Mouse (Mus musculus) retina, adult 2 months (tissue): ENCODE data around the gene Nab1.
"Not testable (repeated sequence)": the region's sequence is repeated elsewhere in the genome, so short reads cannot be mapped to it uniquely, and the experiment has no call there.

Source experiments
- DNase-seq: peaks from one replicate; pipeline ENCODE4 v3.0.0-alpha.2; 2012; ENCODE audit warnings: low read depth, low spot score

Gene Nab1

DNA sequence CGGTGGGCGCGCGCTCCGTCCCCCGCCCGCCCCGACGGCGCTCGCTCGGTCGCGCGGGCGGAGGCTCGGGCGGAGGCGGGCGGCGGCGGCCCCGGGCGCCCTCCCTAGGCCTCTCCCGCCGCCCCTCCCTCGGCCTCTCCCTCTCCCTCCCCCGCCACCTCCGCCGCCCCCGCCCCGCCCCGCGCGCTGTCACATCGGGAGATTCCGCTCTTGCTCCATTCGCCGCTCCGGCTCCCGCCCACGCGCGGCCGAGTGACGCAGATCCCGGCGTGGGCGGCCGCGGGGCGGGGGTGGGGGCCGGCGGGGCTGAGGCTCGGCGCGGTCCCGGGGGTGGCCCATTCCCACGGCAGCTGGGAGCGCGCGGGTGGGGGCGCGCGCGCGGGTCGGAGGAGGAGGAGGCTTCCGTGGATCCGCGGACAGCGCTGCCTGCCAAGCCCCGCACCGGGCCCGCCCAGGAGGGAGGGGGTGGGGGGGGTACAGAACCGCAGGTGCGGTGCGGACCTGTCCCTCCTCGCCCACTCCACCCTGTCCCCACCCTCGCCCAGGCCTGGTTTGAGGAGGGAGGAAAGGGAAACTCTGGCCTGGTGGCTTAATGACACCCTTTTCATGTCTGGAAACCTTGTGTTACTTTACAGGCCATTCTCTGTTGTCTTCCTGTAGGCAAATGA lies at the start of gene Nab1:
Gene Nab1, minus strand, starts transcription at position 366 of the 668 bp plus-strand sequence.
- peak; percentile 69 for DNase-seq

DNA sequence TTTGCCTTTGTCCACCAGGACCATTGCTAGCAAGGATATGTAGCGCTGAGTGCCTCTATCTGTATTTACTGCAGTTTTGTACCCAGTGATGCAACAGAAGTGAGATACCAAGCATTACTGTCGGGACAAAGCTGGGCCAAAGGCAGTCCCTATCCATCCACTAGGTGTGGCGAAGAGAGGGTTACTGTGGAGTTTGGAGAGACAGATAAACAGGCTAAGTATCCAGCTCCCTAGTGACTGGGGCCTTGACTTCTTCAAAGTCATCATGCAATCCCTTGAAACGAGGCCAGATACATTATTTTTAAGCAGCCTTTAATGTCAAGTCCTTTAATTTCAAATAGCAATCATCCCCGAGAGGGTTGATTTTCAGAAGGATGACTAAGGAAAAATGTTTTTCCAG lies 47.0 kb upstream of the Nab1 start:
- no peak for DNase-seq

DNA sequence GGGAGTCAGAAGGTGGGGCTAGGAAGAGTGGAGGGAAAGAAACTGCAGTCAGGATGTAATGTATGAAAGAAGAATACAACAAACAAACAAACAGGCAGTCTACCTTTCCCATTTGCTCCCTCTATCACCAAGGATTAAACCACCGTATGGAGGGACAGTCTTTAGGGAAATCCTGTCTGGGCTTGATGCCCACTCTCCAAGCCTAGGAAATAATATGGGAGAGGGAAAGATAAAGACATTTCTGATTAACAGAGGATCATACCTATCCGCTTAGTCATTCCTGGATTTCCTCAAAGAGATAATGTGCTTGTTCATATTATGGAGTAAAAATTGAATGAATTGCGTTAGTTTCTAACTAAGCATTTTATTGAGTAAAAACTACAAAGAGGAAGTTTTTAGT lies 46.3 kb upstream of the Nab1 start:
- no peak for DNase-seq

DNA sequence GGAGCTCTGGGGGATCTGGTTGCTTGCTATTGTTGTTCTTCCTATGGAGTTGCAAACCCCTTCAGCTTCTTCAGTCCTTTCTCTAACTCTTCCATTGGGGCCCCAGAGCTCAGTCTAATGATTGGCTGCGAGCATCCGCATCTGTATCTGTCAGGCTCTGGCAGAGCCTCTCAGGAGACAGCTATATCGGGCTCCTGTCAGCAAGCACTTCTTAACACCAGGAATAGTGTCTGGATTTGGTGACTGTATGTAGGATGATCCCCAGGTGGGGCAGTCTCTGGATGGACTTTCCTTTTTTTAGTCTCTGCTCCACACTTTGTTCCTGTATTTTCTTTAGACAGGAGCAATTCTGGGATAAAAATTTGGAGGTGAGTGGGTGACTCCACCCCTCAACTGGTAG lies 39.6 kb upstream of the Nab1 start:
- not testable (repeated sequence) for DNase-seq

DNA sequence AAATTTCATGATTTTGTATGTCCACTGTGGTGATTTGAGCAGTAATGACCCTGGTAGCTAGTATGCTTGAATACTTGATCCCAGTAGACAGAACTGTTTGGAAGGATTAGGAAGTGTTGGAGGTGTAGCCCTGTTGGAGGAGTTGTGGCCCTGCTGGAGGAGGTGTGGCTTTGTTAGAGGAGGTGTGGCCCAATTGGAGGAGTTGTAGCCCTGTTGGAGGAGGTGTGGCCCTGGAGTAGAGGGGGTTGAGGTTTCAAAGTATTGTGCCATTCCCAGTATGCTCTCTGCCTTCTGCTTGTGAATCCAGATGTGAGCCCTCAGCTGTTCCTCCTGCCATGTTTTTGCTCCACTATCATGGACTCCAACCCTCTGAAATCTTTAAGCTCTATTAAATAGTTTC lies 29.5 kb upstream of the Nab1 start:
- no peak for DNase-seq

DNA sequence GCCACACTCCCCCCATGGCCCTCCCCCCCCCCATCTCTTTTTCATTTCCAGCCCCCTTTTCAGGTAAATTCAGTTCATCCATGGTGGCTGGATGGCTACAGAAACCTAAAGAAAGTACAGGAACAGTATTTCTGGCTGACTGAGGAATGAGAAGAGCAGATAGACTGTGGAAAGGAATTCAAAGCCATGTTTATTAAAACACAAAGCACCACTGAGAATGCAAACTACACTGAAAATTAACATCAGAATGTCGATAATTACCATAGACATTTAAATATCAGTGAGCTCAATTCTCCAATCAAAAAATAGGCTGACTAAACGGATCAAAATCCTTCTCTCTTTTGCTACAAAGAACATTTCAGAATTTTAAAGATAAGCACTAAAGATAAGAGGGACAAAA lies 27.2 kb upstream of the Nab1 start:
- no peak for DNase-seq

DNA sequence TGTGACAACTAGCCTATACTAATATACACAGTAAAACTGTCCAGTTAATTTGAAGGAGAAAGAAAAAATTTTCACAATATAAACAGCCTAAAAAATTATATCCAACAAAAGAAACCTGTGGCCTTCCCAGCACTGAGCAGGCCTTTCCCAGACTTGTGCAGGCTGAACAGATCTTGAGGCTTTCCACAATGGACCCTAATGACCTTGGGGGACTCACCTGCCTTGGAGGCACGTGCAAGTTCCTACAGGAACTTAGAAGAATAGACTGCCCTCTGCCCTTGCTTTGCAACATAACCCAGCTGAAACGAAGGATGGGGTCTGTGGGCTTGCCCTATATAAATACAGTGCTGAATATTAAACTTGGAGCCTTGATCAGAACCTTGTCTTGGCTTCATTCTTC lies 26.8 kb upstream of the Nab1 start:
- DNase-seq = no peak

DNA sequence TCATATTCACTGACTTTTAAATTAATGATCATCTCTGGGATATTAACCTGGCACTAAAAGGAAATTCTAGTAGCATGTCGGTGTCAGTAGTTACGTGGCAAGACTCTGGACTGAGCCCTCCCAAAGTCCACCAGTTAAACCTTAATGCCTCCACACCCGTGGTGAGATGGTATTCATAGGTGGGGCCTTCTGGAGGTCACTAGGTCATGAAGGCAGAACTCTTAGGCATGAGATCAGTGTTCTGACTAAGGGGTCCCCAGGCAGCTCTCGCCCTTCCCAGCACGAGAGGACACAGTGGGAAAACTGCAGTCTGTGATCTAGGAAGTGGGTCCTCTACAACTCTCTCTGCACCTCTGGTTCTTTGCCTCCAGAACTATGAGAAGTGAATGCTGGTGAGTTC lies 24.2 kb upstream of the Nab1 start:
- DNase-seq = no peak

DNA sequence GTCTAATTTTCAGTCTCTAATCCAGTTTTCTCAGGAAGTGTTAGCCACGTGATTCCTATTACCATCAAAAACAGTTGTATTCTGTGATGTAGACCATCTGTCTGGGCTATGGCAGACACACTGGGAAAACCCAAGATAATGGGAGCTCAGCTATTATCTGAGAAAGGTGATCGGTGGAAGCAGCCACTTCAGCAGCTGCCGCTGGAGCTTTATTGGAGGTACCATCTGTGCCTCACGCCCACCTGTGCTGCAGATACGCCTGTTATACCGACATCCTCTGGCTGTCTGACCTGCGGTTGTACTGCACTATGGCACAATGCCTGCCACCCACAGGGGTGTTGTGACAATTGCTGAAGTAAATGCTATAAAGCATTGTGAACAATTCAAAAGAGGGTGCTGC lies 23.7 kb upstream of the Nab1 start:
- no peak for DNase-seq

DNA sequence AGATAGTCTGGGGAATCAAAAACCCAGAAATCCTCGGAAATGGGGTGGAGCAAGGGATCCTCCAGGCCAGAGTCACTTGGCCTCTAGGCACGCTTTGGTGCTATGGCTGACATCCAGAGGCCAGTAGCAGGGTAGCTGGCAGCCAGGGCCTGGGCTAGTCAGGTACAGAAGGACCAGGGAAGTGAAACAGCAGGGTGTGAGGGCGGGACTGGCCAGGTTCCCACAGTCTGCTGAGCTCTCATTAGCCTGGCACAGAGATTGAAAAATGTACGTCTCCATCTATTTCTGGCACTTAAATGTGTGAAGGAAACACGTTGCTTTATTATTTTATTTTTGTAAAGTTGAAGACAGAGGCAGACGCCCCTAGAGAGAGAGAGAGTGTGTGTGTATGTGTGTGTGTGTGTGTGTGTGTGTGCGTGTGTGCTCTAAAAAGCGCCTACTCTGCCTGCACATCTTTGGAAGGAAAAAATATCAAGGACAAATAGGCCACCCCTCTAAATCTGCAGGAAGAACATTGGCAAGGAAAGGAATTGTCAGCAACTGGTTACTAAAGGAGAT lies 21.0 kb upstream of the Nab1 start:
- no peak for DNase-seq

DNA sequence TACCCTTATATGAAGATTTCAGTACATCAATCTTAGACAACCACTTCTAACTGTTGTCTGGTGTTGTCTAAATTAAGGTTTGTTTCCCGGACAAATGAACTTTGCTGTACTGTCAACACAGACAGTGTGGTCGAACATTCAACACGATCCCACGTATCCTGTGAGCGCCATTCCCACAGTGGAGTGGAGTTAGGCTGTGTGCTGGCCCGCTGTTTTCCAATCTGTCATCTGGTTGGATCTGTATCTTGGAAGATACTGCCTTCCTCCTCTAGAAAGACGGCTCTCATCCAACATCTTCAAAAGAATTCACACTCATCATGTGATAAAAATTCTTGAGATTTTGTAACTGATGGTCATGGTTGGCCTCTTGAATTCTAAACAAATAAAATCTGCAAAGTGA lies 19.7 kb upstream of the Nab1 start:
- no peak for DNase-seq

DNA sequence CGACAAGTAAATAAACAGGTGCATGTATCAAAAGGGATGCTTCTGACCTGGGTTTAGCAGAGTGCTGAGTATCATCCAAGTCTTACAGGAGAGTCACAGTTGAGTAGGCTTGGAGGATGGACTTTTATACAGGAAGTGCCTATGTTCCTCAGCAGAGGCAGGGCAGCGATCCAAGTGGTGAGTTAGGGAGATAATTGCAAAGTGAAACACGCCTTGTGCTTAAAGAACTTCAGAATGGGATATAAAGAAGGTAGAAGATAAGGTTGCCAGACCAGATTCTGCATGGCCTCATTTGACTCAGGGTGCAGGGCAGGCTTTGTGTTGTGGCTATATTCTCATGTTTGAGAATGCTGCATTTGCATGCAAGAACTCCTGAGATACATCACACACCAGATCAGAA lies 14.8 kb upstream of the Nab1 start:
- no peak for DNase-seq

DNA sequence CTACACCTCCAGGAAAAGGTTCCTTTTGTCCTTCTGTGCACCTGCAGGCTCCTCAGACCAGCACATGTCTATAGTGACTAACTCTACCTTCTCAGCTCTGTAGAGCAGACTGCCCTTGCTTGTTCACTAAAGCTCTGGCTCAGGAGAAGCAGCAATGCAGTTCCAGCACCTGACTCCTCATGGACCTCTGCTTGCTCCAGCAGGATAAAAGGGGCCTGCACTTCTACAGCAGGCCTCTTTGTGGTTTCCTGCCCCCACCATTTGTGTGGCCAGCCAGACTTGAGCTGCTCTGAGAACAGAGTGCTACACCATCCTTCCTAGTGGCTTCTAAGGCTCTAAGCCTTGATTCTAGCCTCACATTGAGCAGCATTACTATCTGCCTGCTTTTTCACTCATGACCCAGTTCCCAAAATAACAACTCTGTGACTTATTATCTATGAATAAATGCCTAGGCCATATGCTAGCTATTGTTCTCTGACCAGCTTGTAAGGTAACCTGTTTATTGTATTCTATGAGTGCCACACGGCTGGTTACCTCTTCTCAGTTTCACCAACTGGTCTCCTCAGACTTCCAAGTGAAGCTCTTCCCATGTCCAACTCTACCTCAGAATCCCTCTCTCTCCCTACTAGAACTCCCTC lies 11.4 kb upstream of the Nab1 start:
- no peak for DNase-seq

DNA sequence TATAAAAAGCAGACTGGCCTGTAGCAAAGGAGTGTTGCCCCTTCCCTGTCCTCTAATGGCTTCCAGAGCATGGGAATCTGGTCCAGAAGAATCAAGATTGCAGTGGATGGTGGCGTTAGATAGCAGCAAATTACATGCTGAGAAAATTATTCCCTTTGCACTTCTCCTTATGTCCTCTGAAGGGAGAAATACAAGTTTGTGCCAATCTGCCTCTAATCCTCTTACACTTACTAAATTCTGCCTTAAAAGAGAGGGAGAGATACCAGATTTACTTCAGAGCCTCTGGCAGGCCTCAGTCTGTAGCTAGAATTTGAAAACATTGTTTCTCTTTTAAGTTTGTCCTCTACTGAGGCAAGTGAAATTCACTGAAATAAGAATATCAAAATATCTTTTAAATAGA lies 5.7 kb upstream of the Nab1 start:
- no peak for DNase-seq

DNA sequence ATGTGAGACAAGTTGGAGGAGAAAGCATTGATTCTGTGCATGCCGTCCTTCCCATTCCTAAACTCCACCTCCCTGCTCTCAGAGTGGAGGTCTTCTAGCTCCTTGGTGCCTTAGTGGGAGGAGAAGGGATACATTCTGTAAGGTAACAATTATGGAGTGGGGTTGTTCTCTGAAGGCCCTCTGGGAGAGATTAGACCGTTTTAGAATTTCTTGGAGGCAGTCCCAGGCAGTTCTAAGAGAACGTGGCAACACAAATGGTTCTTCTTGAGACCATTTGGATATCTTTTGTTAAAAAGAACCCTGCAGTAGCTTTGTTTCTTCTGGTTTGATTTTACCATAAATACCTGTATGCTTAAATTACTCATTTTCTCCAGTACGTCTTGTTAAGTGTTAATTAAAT lies 1.8 kb upstream of the Nab1 start:
- no peak for DNase-seq

DNA sequence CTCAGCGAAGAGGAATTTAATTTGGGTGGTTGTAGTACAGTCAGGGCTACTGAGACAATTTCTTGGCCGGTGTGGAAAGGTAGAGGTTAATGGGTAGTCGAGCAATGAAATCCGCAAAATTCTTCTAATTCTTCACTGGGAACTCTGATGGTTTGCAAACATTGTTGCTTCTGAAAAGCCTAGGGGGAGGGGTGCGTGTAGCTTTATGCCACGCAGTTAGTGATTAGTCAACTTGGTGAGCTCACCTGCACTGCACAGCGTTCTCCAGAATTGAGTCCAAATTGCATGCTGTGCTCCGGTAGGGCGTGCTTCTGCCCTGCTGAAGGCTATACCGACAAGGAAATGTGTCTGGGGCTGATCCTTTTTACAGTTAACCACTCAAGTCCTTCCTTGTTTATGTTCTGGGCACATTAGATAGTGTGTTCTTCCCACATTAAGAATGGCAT lies 1.2 kb upstream of the Nab1 start:
- no peak for DNase-seq

DNA sequence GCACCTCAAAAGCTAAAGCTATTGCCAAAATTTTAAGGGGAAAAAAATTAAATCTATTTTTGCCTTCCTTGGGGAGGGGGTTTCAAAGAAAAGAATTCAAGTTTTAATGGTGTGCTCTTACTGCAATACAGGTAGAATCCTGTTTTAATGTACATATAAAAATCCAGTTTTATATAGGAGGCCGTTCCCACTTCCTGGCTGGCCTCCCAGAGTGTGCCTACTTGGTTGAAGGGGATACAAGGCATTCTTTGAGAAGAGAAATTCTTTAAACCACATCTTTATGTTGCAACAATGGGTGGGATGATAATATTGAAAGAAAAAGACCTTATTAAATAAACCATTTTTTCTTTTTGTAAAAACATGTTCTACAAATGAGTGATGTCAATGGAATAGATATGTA lies 611 bp upstream of the Nab1 start:
- no peak for DNase-seq

DNA sequence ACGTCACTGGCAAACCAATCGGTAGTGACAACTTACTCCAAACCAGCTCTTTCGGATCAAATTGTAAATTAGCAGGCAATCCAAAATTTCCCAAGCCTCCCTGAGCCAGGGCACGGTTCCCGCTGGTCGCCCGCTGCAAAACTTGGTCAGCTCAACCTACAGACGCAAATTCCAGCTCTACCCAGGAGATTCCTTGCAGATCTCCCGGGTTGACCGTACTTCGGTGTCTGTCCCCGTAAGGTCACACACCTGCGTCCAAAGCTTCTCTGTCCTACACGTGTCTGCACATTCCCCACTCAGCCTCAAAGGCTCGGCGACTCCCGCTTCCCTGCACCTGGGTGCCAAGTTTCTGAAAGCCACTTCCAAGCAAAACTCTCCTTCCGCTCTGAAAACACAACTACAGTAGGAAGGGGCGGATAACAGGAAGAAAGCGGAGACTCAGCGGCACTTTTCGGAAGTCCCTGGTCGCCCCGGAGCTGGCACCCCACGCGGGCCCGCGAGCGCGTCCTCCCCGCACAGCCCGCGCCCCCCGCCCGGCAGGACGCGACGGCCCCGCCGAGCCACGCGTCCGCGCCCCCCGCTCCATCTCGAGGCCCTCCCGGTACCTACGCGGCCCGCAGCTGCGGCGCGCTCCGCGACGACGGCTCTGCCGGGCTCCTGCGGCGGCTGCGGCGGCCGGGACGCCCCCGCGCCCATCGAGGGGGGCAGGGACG lies 722 bp downstream of the Nab1 start:
- DNase-seq = no peak

DNA sequence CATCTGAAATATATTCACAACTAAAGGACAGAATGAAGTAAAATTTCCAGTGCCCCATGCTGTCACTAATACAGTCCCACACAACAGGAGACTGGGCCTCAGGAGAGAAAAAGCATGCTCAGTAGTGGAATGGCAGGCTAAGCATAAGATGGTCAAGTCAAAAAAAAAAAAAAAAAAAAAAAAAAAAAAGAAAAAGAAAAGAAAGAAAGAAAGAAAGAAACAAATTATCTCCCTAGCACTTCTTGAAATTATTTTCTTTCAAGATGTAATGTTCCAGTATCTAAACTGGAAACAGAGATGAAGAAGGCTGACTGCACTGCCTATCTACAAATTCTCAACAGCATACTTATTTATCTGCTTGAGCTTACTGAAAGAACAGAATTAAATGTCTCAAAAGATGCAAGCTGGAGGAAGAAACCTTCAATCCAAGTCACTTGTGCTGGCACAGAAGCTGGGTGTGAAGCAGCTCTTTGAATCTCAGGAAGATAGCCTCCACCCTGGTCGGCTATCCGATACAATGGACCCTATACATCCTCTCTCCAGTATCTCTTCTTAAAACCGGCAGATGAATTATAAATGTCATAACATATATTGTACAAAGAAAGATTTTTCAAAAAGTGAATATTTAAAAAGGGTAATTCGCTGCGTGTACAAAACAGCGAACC lies 1.6 kb downstream of the Nab1 start:
- DNase-seq = no peak

DNA sequence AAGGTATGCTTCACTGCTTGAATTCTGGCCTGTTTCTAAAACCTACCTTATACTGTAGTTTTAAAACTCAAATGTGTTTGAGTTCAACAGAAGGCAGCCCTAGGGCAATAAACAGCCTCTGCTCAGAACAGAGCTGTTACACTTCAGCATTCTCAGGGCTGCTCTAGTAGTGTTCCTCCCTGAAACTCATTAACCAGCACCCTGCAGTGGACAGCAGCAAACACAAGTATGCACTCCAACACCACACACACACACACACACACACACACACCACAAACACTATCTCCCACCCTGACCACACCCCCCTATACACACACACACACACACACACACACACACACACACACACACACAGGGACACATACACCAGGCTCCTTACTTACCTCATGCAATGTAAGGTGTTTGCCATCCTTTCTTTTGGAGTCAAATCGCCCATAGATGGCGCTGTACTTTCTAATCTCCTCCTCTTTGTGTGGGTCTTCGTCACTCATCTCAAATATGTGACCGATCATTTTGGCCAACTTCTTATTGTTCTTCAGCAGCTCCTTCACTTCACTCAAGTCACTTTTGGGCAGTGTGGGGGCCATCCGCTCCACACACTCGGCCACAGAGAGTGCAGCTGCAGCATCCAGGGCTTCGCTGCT lies 10.8 kb downstream of the Nab1 start:
- no peak for DNase-seq

DNA sequence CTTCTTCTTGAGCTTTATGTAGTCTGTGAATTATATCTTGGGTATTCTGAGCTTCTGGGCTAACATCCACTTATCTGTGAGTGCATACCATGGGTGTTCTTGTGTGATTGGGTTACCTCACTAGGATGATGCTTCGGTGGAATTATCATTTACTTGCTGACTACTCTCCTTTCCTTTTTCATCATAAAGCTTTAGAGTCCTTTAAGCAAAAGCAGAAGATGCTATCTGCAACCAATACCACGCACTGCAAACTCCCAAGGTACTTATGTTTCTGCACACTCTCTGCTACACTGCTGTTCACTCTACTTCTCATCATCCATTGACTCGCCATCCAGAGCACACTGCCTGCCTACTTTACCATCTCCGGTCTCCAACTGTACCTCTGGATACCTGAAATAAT lies 15.5 kb downstream of the Nab1 start:
- no peak for DNase-seq

DNA sequence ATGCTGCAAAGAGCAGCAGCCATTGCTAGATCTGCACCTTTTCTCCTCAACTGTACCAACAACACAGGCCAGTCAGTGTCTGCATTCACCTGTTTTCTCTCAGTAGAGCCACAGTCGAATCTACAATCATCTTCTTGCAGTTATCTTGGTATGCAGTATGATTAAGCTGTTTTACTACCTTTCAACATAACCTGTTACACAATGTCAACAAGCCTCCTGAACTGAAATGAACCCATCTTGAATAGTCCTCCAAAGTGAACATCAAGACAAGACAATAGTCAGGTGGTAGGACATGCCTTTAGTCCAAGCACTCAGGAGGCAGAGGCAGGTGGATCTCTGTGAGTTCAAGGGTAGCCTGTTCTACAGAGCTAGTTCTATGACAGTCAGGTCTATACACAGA lies 26.2 kb downstream of the Nab1 start:
- DNase-seq = no peak
